Mouse (Mus musculus) olfactory bulb, adult 2 months (tissue): ENCODE measurements around the gene Gpd1l. TPM values are rescaled to one million over a fixed set of nuclear protein-coding genes. Genes with fewer than 3 reads are reported as not detected.

Experiments
- H3K27ac ChIP-seq: fragments of 200-500 bp; 2 replicates; pipeline ENCODE4 v1.5.1; 2012; ENCODE audit warnings: low read depth, low read length; ENCODE audit not compliant: insufficient read depth
- H3K4me1 ChIP-seq: fragments of 200-500 bp; 2 replicates; pipeline ENCODE4 v1.6.1; 2012; ENCODE audit warnings: low read length; ENCODE audit not compliant: control insufficient read depth, insufficient read depth
- H3K4me3 ChIP-seq: fragments of 200-500 bp; 2 replicates; pipeline ENCODE4 v1.5.1; 2012; ENCODE audit warnings: mild to moderate bottlenecking, low read depth, low read length, moderate library complexity; ENCODE audit not compliant: insufficient read depth
- CTCF ChIP-seq: fragments of 200-500 bp; IDR thresholded peaks from 2 replicates; pipeline ENCODE4 v1.5.1; 2012; ENCODE audit warnings: low read depth, mild to moderate bottlenecking, low read length, moderate library complexity; ENCODE audit not compliant: insufficient read depth
- POLR2A ChIP-seq: fragments of 200-500 bp; IDR thresholded peaks from 2 replicates; pipeline ENCODE4 v1.6.1; 2012; ENCODE audit warnings: mild to moderate bottlenecking, low read depth, low read length, moderate library complexity; ENCODE audit not compliant: insufficient read depth
- WGBS: fragments of 180-500 bp; shearing (Covaris S2); methylation state at CpG from one replicate; pipeline ENCODE4 v1.1.7; 2018; 5-methylcytosine and 5-hydroxymethylcytosine counted together
- polyA plus RNA-seq: library from polyadenylated mRNA; stranded (reverse); fragments of >200 nt; gene quantifications from 2 replicates; pipeline ENCODE4 v1.2.4, GENCODE M21; 2012; ENCODE audit warnings: low replicate concordance; ENCODE audit not compliant: missing spikeins, insufficient read depth, insufficient read length

Gpd1l gene
- polyA plus RNA-seq, 1 experiment: not detected

DNA sequence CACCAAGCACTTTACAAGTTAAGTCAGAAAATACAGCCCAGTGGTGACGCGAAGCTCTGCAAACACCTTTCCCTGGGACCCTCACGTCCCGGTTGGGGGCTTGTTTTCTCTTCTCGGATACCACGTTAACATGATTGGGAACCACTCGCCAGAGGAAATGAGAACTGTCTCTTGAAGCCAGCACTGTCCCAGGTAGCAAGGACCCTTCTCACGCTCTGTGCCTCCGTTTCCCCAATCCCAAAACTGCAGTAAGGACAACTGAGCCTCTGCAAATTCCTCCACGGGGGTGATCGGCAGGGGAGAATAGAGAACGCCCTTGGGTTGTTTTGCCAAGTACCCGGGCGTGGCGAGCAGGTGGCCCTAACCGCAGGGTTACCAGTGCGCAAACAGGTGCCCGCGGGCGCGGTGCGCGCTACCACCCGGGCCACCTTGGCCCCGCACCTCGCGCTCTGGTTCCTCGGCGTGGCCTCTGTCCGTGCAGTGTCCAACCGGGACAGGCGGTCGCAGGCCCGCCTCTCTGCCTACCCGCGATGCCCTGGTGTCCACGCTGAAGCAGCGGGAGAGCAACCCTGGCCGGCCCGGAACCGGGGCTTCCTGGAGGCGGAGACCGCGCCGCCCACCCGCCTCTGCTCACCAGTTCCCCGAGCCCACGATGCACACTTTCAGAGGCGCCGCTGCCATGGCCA, 607 bp downstream of the Gpd1l start:
- TF ChIP-seq POLR2A: no peak
- H3K4me3 ChIP-seq: peak overlapping the region; percentile 80
- WGBS: under 1% methylated on average over 50 of the region's 50 CpGs
- no peak overlapping the region for H3K27ac ChIP-seq
- H3K4me1 ChIP-seq: peaks cover 14% of the 10 kb centered on the region

DNA sequence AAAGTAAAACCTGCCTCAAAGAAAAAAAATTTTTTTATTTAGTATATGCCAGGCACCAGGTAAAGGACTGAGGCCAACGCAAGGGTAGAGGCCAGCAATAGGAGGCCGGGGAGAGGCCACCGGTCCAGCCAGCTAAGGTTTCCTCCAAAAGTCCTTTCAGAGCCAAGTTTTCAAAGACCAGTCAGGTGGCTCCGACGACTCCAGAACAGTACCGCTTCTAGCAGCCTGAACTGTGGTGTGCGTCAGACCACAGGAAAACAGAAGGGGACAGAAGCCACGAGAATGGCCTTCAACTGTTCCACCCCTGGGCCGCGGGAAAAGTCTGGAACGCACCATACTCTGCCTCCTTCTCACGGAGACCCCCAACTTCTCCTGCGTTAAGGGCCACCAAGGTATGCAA, 1.2 kb downstream of the Gpd1l start:
- H3K4me3 ChIP-seq: peak overlapping the region; percentile 80
- WGBS: 31% methylated on average over 13 of the region's 13 CpGs
- no peak overlapping the region for H3K27ac ChIP-seq
- peaks cover 14% of the 10 kb centered on the region for H3K4me1 ChIP-seq
- TF ChIP-seq CTCF (no peak), POLR2A (no peak)

- WGBS: 60% methylated on average over 9 of the region's 9 CpGs
- TF ChIP-seq POLR2A (no peak), CTCF (no peak)
- H3K4me1 ChIP-seq: peaks cover 14% of the 10 kb centered on the region
- H3K27ac ChIP-seq: no peak overlapping the region
- H3K4me3 ChIP-seq: no peak overlapping the region
Observed at GRCm38 (mm10) chr9:114930464-114931090, 3.2 kb downstream of the Gpd1l start.

DNA sequence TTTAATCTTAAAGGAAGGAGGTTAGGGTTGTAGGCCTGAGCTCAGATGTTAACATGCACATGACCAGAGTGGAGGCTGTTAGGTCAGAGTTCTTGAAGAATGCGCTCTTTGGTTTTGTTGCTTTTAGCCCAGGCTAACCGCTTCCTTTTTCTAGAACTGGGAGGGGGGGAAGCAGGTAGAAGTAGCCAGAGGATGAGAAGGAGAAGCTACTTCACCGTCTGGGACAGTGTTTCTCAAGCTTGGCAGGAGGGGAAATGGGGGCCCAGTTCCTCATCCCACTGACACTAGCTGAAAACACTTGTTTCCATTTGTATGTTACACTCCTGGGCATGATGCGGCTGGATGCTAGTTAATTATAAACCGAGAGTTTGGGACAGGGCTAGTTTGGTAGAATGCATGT, 8.2 kb downstream of the Gpd1l start:
- H3K4me3 ChIP-seq: no peak overlapping the region
- 93% methylated on average over 5 of the region's 5 CpGs for WGBS
- TF ChIP-seq POLR2A (no peak), CTCF (no peak)
- peaks cover 9% of the 10 kb centered on the region; the same call in 1 of the 2 replicates for H3K4me1 ChIP-seq
- no peak overlapping the region for H3K27ac ChIP-seq

DNA sequence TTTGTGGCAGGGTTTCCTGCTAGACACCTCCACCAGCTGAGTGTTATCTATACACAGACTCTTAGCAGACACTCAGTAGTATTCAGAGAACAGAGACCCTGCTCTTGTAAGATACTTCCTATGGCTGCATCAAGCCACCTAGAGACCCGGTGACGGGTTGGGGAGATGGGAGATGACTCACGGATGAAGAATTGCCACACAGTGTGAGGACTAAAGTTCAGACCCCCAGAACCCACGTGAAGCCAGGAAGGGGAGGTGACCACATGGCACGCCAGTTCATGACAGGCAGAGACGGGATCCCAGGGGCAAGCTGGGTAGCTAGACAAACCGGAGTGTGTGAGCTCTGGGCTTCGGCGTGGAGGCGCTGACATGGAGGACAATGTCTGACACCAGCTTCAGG, 8.7 kb downstream of the Gpd1l start:
- TF ChIP-seq POLR2A (no peak), CTCF (no peak)
- H3K4me3 ChIP-seq: no peak overlapping the region
- H3K4me1 ChIP-seq: peaks cover 9% of the 10 kb centered on the region; the same call in 1 of the 2 replicates
- H3K27ac ChIP-seq: no peak overlapping the region
- WGBS: 80% methylated on average over 10 of the region's 10 CpGs

DNA sequence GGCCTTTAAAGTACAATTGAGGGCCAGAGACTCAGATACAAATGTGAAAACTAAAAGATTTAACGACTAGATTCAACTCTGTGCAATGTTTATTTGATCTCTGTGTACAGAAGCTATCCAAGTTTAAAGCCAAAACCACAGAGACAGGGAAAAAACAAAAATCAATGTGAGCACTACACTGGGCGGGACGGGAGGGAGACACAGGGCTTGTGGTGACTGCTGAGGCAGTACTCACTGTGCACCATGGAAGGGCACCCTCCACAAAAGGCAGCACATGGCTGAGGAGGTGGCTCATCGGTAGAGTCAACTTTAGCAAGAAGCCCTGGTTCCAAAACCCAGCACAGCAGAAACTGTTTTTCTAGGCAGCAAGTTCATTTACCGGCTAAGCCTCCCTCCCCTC, 9.3 kb downstream of the Gpd1l start:
- no peak overlapping the region for H3K27ac ChIP-seq
- TF ChIP-seq CTCF: no peak
- no peak for TF ChIP-seq POLR2A
- no peak overlapping the region for H3K4me3 ChIP-seq
- H3K4me1 ChIP-seq: peaks cover 9% of the 10 kb centered on the region; the same call in 1 of the 2 replicates
- whole genome bisulfite sequencing: 37% methylated on average over 5 of the region's 5 CpGs

DNA sequence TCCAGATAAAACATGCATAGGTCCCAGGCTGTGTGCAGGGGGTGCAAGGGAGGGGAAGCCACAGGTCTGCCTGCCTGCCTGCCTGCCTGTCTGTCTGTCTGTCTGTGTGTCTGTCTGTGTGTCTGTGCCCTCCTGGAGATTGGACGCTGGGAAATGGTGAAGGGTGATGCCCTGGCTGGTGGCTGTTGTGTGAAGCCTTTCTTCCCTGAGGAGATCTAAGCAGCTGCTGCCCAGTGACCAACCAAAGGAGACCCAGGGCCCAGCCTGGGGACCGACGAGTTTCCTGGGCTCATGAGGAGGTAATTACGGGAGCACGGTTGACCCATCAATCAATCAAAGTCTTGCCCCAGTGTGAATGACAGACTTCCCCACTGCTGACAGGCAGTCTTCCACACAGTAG, 11.6 kb downstream of the Gpd1l start:
- peaks cover 9% of the 10 kb centered on the region; the same call in 1 of the 2 replicates for H3K4me1 ChIP-seq
- H3K27ac ChIP-seq: no peak overlapping the region
- H3K4me3 ChIP-seq: no peak overlapping the region
- TF ChIP-seq CTCF: no peak
- no peak for TF ChIP-seq POLR2A
- WGBS: 78% methylated on average over 5 of the region's 5 CpGs

GRCm38 (mm10) chr9:114921352-114922081, 12.3 kb downstream of the Gpd1l start:
- H3K4me1 ChIP-seq: peaks cover 9% of the 10 kb centered on the region; the same call in 1 of the 2 replicates
- no peak overlapping the region for H3K27ac ChIP-seq
- TF ChIP-seq CTCF: no peak
- no peak for TF ChIP-seq POLR2A
- no peak overlapping the region for H3K4me3 ChIP-seq
- 71% methylated on average over 2 of the region's 2 CpGs for WGBS

DNA sequence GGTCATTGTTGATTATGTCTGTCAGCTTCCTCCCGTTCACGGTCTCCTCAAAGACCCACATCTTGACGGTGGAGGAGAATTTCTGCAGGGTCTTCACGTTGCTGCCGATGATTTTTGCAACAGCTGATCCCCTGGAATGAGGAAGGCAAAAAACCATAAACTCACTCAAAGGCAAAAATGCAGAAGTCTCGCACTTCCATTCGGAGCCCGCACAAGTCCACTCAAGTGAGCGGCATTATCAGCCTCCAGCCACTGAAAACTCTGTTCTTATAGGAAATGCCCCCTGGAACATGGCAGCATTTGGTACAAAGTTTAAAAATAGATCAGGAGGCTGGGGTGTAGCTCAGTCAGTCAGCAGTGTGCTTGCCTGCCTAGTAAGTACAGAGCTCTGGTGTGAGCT, 13.2 kb downstream of the Gpd1l start:
- H3K4me1 ChIP-seq: peaks cover 9% of the 10 kb centered on the region; the same call in 1 of the 2 replicates
- no peak overlapping the region for H3K27ac ChIP-seq
- 94% methylated on average over 9 of the region's 9 CpGs for WGBS
- no peak overlapping the region for H3K4me3 ChIP-seq
- no peak for TF ChIP-seq POLR2A
- TF ChIP-seq CTCF: no peak
